Mouse (Mus musculus): ENCODE data around the gene Oscar.

GRCm38 (mm10) chr7:3594686-3595085 lies 21.3 kb downstream of the Oscar start:
- TF ChIP-seq GATA1 (IDR thresholded peaks at IDR 0.05; ENCODE audit: borderline replicate concordance, low read length) (no peak), FLI1 (IDR thresholded peaks at IDR 0.05; ENCODE audit: low read length) (no peak)
